Mouse (Mus musculus) stomach, postnatal 0 days (tissue): ENCODE measurements around the gene Tbc1d9b.
"Not testable (repeated sequence)": the region's sequence is repeated elsewhere in the genome, so short reads cannot be mapped to it uniquely, and the experiment has no call there.

Source experiments
- CTCF ChIP-seq: IDR thresholded peaks from 2 replicates; pipeline ENCODE4 v1.5.1; 2016; ENCODE audit warnings: antibody characterized with exemption, low read depth, mild to moderate bottlenecking, moderate library complexity
- EP300 ChIP-seq: optimal IDR thresholded peaks from 2 replicates; pipeline ENCODE3; 2016; ENCODE audit warnings: antibody characterized with exemption

DNA sequence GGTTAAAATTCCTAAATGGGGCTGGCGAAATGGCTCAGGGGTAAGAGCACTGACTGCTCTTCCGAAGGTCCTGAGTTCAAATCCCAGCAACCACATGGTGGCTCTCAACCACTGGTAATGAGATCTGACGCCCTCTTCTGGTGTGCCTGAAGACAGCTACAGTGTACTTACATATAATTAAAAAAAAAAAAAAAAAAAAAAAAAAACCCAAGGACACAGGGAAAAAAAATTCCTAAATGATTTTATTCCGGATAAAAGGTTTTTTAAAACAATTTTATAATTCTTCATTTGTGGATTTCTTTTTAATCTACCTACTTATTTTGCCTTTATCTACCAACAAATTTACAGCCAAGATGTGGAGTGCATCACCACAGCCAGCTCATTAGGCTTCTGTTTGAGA, 29.2 kb upstream of the Tbc1d9b start:
- TF ChIP-seq CTCF, EP300: not testable (repeated sequence)
